Mouse (Mus musculus) heart, embryonic 14.5 days (tissue): Measurements from ENCODE around the gene Ccne1. TPM values are rescaled to one million over a fixed set of nuclear protein-coding genes. Genes with fewer than 3 reads are reported as not detected.

Source experiments
- ATAC-seq: fragments of 200-750 bp; cut with Nextera tagmentation; 2 replicates; pipeline ENCODE4 v1.8.0; 2017; ENCODE audit warnings: low read depth, moderate TSS enrichment; ENCODE audit not compliant: insufficient number of reproducible peaks, insufficient read depth, low FRiP score
- H3K27ac ChIP-seq, 2 experiments: fragments of 200-500 bp in 1 of 2; fragments of 300-500 bp in 1 of 2; sonication (generic) in 1 of 2; replicated peaks in 1 of 2; 2 replicates each; pipeline ENCODE4 v1.5.1; 2012 to 2014; ENCODE audit warnings: low read depth in 2 of 2, low read length in 2 of 2, control low read depth in 1 of 2, mild to moderate bottlenecking in 1 of 2, mixed read lengths in 1 of 2; ENCODE audit not compliant: control insufficient read depth in 1 of 2, insufficient read depth in 1 of 2
- H3K27me3 ChIP-seq: fragments of 300-500 bp; sonication (generic); 2 replicates; pipeline ENCODE4 v1.6.1; 2014; ENCODE audit warnings: mild to moderate bottlenecking, low read length, control low read depth; ENCODE audit not compliant: control insufficient read depth, insufficient read depth
- H3K36me3 ChIP-seq: fragments of 300-500 bp; sonication (generic); 2 replicates; pipeline ENCODE4 v1.6.1; 2014; ENCODE audit warnings: mild to moderate bottlenecking, control low read depth, low read length, mixed read lengths; ENCODE audit not compliant: control insufficient read depth, insufficient read depth
- H3K4me1 ChIP-seq, 2 experiments: fragments of 200-500 bp in 1 of 2; fragments of 300-500 bp in 1 of 2; sonication (generic) in 1 of 2; 2 replicates each; pipeline ENCODE4 v1.6.1; 2012 to 2014; ENCODE audit warnings: low read length in 2 of 2, control low read depth in 1 of 2, mixed read lengths in 1 of 2; ENCODE audit not compliant: control insufficient read depth in 2 of 2, insufficient read depth in 2 of 2
- H3K4me2 ChIP-seq: fragments of 300-500 bp; sonication (generic); 2 replicates; pipeline ENCODE4 v1.6.1; 2014; ENCODE audit warnings: mild to moderate bottlenecking, low read length
- H3K4me3 ChIP-seq, 2 experiments: fragments of 200-500 bp in 1 of 2; fragments of 300-500 bp in 1 of 2; sonication (generic) in 1 of 2; 2 replicates each; pipeline ENCODE4 v1.5.1; 2012 to 2014; ENCODE audit warnings: low read length in 2 of 2, mild to moderate bottlenecking in 2 of 2, control low read depth in 1 of 2, low read depth in 1 of 2, moderate library complexity in 1 of 2; ENCODE audit not compliant: control insufficient read depth in 1 of 2, insufficient read depth in 1 of 2
- H3K9ac ChIP-seq: fragments of 300-500 bp; sonication (generic); 2 replicates; pipeline ENCODE4 v1.6.1; 2014; ENCODE audit warnings: mild to moderate bottlenecking, low read length
- H3K9me3 ChIP-seq: fragments of 300-500 bp; sonication (generic); 2 replicates; pipeline ENCODE4 v1.6.1; 2016; ENCODE audit warnings: low read length, control low read depth; ENCODE audit not compliant: control insufficient read depth
- WGBS: fragments of 180-500 bp; shearing (Covaris S2); extraction: QIAGEN DNeasy Blood & Tissue Kit; methylation state at CpG from one replicate; pipeline ENCODE4 v1.1.7; 2014; 5-methylcytosine and 5-hydroxymethylcytosine counted together
- polyA plus RNA-seq: library from polyadenylated mRNA; unstranded; fragments of >200 nt; fragmentation: Nextera tagmentation; extraction: Ambion mirVana; gene quantifications from 2 replicates; pipeline ENCODE4 v1.2.1, GENCODE M21; 2014

The Ccne1 gene
- polyA plus RNA-seq, 1 experiment from 2014 or later, result 29.2 TPM

DNA sequence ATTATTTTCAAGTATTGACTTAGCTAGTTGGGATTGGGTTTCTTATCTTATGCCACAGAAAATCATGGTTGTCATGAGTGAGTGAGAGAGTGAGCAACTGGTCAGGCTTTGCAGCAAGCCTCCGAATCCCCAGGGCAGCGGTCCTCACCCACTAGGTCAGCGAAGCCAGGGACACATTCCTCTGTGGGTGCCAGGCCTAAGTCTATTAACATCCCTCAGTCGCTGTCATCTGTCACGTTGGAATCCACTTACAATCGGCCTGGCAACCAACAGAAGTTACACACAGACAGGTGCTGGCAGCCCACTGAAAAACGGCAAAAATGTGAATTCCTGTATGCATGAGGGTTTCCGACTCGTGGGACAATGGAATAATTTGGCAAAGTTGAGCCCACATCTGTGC is 5.1 kb upstream of the Ccne1 start:
- H3K4me1 ChIP-seq, result peaks cover 14 to 16% of the 10 kb centered on the region in 2 experiments
- no peaks in the 10 kb centered on the region for H3K9me3 ChIP-seq
- no peak overlapping the region for H3K4me3 ChIP-seq
- 81% methylated on average over 9 of the region's 9 CpGs for WGBS
- H3K36me3 ChIP-seq, result no peaks in the 10 kb centered on the region
- no peak overlapping the region for H3K27ac ChIP-seq
- H3K27me3 ChIP-seq, result no peaks in the 10 kb centered on the region
- no peak overlapping the region for H3K4me2 ChIP-seq
- no peak for ATAC-seq
- no peak overlapping the region for H3K9ac ChIP-seq

DNA sequence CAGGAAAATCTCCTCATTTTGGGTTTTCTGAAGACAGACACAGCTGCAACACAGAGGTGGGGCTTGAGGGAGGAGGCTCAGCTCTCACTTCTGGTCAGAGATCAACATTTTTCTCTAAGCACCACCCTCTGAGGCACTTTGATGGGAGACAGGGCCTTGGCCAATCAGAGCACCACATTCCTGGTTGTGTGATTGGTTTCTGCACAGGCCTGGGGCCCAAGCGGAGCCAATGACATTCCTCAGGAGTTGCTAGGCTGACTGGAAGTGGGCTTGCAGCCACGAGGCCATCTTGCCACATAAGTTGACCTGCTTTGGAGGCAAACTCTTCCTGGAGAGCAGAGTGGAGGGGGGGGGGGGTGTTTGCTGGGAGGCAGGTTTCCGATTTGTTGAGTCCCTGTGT is 4.7 kb upstream of the Ccne1 start:
- no peak for ATAC-seq
- 47% methylated on average over 3 of the region's 3 CpGs for WGBS
- Histone ChIP-seq H3K4me3 (no peak overlapping the region), H3K27me3 (no peaks in the 10 kb centered on the region), H3K27ac (peak overlapping the region in 1 of 2 experiments; percentile 39; a peak in 1 of 4 replicates), H3K4me1 (peaks cover 14 to 16% of the 10 kb centered on the region in 2 experiments), H3K9me3 (no peaks in the 10 kb centered on the region), H3K4me2 (no peak overlapping the region), H3K9ac (no peak overlapping the region), H3K36me3 (no peaks in the 10 kb centered on the region)

DNA sequence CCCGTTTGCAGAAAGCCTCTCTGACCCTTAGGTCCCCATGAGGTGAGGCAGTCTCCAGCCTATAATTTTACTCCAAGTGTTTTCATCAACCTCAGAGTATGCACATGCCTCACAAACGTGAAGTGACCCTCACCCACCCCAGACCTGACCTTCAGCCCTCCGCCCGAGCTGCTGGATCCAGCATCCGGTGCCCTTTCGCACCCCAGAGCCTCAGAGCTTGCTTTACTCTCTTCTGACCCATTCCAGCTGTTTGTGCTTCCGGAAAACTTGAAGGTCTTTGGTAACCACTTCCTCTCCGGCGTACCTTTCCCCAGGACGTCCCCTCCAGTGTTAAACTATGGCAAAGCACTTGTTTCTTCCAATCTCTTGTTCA is 912 bp upstream of the Ccne1 start:
- H3K27me3 ChIP-seq, result no peaks in the 10 kb centered on the region

DNA sequence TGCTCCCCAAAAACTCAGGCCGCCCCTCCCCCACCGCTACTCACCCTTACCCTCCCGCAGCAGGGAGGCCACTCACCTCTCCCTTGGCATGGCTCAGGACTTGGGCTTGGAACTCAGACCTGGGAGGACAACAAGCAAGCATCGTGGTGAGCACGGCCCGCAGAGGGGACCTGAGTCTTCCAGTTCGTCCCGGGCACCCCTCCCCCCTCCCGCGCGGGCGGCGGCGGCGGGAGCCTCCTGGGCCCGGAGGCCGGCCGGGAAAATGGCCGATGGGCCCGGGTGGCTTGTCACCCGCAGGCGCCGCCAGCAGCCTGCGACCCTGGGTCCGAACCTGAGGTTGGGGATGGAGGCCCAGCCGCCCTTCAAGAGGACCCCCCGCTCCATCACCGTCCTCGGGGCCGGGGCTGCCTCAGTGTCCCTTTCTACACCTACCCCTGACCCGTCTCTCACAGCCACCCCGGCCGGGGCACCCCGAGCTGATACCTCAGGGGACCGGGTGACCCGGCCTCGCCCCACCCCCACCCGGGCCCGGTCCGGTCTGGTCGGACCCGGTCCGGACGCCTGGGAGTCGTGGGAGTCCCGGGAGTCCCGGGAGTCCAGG is 523 bp downstream of the Ccne1 start:
- peak; percentile 0; the same call in 1 of the 2 replicates for ATAC-seq

More for the DNA sequence above, 912 bp upstream of the Ccne1 start:
- peak overlapping the region; percentile 99 for H3K4me2 ChIP-seq
- 0 out of 2 replicates have a peak, but pooled peaks cover 4% of the 10 kb centered on the region for H3K36me3 ChIP-seq
- no peak for ATAC-seq
- 36% methylated on average over 10 of the region's 10 CpGs for WGBS
- H3K4me1 ChIP-seq, result peaks cover 18 to 28% of the 10 kb centered on the region in 2 experiments
- peak overlapping the region; percentile 43 to 68; a peak in 3 of 4 replicates for H3K27ac ChIP-seq
- H3K9ac ChIP-seq, result peak overlapping the region; percentile 76
- H3K4me3 ChIP-seq, result peak overlapping the region; percentile 57 to 87
- H3K9me3 ChIP-seq, result no peaks in the 10 kb centered on the region

DNA sequence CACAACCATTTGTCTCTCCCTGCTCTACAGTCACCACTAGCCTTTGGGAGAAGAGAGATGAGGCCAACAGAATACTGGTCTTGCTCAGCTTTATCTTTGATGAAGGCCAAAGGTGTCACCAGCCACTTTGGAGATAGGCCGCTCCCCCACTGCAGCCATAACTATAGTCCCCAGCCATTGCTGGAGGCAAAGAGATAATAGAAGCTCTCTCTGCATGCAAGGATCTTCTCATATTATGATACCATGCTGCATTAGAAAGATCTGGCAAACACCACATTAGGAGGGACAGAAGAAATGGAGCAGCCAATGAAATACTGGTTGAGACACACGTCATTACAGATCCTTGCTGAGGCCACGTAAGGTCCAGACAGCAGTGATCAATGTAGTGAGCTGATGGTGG is 2.0 kb downstream of the Ccne1 start:
- H3K9ac ChIP-seq, result no peak overlapping the region
- ATAC-seq, result no peak

More for the DNA sequence above, 523 bp downstream of the Ccne1 start:
- H3K4me1 ChIP-seq, result peaks cover 9 to 21% of the 10 kb centered on the region in 2 experiments
- H3K4me2 ChIP-seq, result peak overlapping the region; percentile 99
- H3K27me3 ChIP-seq, result no peaks in the 10 kb centered on the region
- WGBS, result under 1% methylated on average over 30 of the region's 47 CpGs
- H3K9me3 ChIP-seq, result no peaks in the 10 kb centered on the region
- peak overlapping the region; percentile 87 to 96 for H3K4me3 ChIP-seq
- peak overlapping the region; percentile 87 for H3K9ac ChIP-seq
- H3K27ac ChIP-seq, result peak overlapping the region; percentile 19 to 65; a peak in 1 of 4 replicates
- peaks cover 16% of the 10 kb centered on the region for H3K36me3 ChIP-seq

DNA sequence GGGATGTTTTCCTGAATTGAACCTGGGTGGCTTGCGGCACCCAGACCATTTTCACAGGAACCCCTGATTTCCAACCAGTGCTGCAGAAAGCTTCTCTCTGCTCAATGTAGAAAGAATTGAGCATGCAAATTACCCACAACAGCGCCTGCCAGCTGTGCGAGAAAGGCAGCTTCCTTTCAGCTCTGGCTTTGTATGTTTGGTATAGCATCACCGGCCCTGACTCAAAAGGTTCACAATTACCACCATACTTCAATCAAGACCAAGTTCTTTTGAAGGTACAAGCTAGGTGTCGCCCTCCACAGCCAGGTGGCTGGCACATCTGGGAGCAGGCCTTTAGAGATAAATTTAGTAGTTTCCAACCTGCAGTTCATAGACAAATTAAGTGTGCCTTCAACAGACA is 3.2 kb downstream of the Ccne1 start:
- Histone ChIP-seq H3K36me3 (peaks cover 44% of the 10 kb centered on the region), H3K9ac (no peak overlapping the region), H3K4me3 (no peak overlapping the region), H3K27ac (no peak overlapping the region), H3K27me3 (no peaks in the 10 kb centered on the region), H3K9me3 (no peaks in the 10 kb centered on the region), H3K4me1 (peaks cover 7 to 19% of the 10 kb centered on the region in 2 experiments), H3K4me2 (no peak overlapping the region)
- no peak for ATAC-seq
- 89% methylated on average over 5 of the region's 5 CpGs for WGBS

More for the DNA sequence above, 2.0 kb downstream of the Ccne1 start:
- Histone ChIP-seq H3K4me1 (peaks cover 7 to 19% of the 10 kb centered on the region in 2 experiments), H3K4me3 (no peak overlapping the region), H3K4me2 (no peak overlapping the region; the same call in 1 of the 2 replicates), H3K36me3 (peaks cover 31% of the 10 kb centered on the region), H3K9me3 (no peaks in the 10 kb centered on the region), H3K27ac (no peak overlapping the region), H3K27me3 (no peaks in the 10 kb centered on the region)
- 90% methylated on average over 3 of the region's 3 CpGs for WGBS

DNA sequence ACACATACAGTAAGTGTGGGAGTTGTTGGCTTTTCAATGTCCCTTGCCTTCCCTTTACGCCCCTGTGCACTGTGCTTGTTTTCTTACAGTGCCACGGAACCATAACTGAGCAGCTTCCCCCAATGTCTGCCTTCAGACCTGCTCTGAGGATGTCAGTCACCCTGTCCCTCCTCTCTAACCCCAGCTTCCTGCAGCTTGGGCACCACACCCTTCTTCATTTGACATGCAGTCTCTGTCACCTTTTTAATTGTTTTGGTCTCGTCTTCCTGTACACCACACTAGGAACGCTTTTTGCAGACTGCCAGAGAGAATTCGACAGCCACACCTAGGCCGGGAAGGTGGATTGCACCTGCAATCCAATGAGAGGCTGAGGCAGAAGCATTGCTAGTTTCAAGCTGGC is 13.0 kb downstream of the Ccne1 start:
- Histone ChIP-seq H3K27me3 (no peaks in the 10 kb centered on the region), H3K27ac (no peak overlapping the region), H3K4me1 (no peaks in the 10 kb centered on the region), H3K4me3 (no peak overlapping the region), H3K36me3 (peaks cover 31% of the 10 kb centered on the region), H3K4me2 (no peak overlapping the region), H3K9ac (no peak overlapping the region), H3K9me3 (no peaks in the 10 kb centered on the region)
- WGBS, result 71% methylated on average over 6 of the region's 6 CpGs
- ATAC-seq, result no peak

DNA sequence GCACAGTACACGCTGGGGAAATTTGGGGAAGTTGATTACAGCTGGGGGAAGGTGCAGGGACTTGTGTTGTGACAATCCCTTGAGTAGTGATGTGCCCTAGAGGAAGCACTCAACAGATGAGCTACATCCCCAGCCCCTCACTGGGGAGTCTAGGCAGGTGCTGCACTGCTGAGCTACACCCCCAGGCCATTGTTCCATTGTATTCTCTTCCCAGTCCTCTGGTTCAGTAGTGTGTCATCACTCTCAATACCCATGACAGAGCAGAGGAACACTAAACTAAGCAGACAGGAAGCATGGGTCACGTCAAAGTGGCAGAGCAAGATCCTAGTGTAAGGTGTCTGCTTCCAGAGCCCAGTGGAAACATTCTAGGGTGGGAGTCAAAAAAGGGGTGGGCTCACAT is 14.2 kb downstream of the Ccne1 start:
- Histone ChIP-seq H3K27me3 (no peaks in the 10 kb centered on the region), H3K4me3 (no peak overlapping the region), H3K36me3 (peaks cover 18% of the 10 kb centered on the region), H3K27ac (no peak overlapping the region), H3K9me3 (no peaks in the 10 kb centered on the region), H3K4me1 (peaks cover 0 to 2% of the 10 kb centered on the region in 2 experiments; a peak in 2 of 4 replicates), H3K4me2 (no peak overlapping the region), H3K9ac (no peak overlapping the region)
- 40% methylated on average over 2 of the region's 2 CpGs for WGBS
- ATAC-seq, result no peak
